Mouse (Mus musculus) G1E (cell line): ENCODE data around the gene Arl14.

ENCODE experiments used
- CTCF ChIP-seq: IDR thresholded peaks from 2 replicates; pipeline ENCODE4 v1.5.1; 2012; ENCODE audit warnings: low read depth, low read length, inconsistent platforms, mixed read lengths
- GATA1 ChIP-seq: IDR thresholded peaks from 2 replicates; pipeline ENCODE4 v1.6.1; 2012; ENCODE audit warnings: borderline replicate concordance, low read length, inconsistent platforms, mixed read lengths
- TAL1 ChIP-seq: conservative IDR thresholded peaks from 2 replicates; pipeline ENCODE4 v1.6.1; 2012; ENCODE audit warnings: low read depth, low read length, inconsistent platforms, mixed read lengths

DNA sequence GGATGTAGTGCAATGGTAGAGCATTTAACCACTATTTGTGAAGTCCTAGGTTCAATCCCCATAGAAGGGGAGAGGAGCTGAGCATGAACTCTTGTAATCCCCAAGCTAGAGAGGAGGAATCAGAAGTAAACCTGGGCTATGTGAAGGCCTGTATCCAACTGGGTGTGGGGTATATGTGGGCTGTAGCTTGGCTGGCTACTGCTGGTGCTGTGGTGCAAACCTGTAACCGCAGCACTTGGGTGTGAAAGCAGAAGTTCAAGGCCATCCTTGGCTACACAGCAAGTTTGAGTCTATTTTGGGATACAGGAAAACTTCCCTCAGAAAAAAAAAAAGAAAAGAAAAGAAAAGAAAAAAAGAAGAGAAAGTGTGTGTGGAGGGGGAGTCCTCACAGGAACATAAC is 5.8 kb downstream of the Arl14 start:
- no peak for TF ChIP-seq GATA1
- TF ChIP-seq CTCF, result no peak
- no peak for TF ChIP-seq TAL1
